Mouse (Mus musculus) urinary bladder, postnatal 14 days (tissue): Measurements from ENCODE around the gene Tada2b.

ENCODE experiments used
- DNase-seq: peaks from one replicate; pipeline ENCODE4 v3.0.0; 2021; ENCODE audit warnings: low spot score

The Tada2b gene

GRCm38 (mm10) chr5:36484171-36484990 lies at the start of gene Tada2b, which contains the start of gene Ccdc96:
TSS of gene Tada2b (minus strand) at chr5:36484285.
TSS of gene Ccdc96 (plus strand) at chr5:36484588.
- peak; percentile 97 for DNase-seq

- DNase-seq: peak; percentile 96
Measured at GRCm38 (mm10) chr5:36530129-36530751, 46.2 kb upstream of the Tada2b start.

- DNase-seq: no peak
Measured at GRCm38 (mm10) chr5:36529698-36530097, 45.6 kb upstream of the Tada2b start.

GRCm38 (mm10) chr5:36526921-36527320 lies 42.8 kb upstream of the Tada2b start:
- no peak for DNase-seq

GRCm38 (mm10) chr5:36526274-36526673 lies 42.2 kb upstream of the Tada2b start:
- DNase-seq: no peak

- no peak for DNase-seq
Measured at GRCm38 (mm10) chr5:36525216-36525615, 41.1 kb upstream of the Tada2b start.

- no peak for DNase-seq
Measured at GRCm38 (mm10) chr5:36523219-36523703, 39.2 kb upstream of the Tada2b start.

- DNase-seq: peak; percentile 18
Measured at GRCm38 (mm10) chr5:36522782-36523181, 38.7 kb upstream of the Tada2b start.

GRCm38 (mm10) chr5:36519751-36520150 lies 35.7 kb upstream of the Tada2b start:
- no peak for DNase-seq

GRCm38 (mm10) chr5:36517596-36517995 lies 33.5 kb upstream of the Tada2b start:
- DNase-seq: no peak

- DNase-seq: no peak
Measured at GRCm38 (mm10) chr5:36515558-36515957, 31.5 kb upstream of the Tada2b start.

GRCm38 (mm10) chr5:36515126-36515525 lies 31.0 kb upstream of the Tada2b start:
- no peak for DNase-seq

- DNase-seq: no peak
Measured at GRCm38 (mm10) chr5:36510956-36511355, 26.9 kb upstream of the Tada2b start.

GRCm38 (mm10) chr5:36508351-36508750 lies 24.3 kb upstream of the Tada2b start:
- no peak for DNase-seq

- DNase-seq: no peak
Measured at GRCm38 (mm10) chr5:36505643-36506042, 21.6 kb upstream of the Tada2b start.

GRCm38 (mm10) chr5:36505235-36505634 lies 21.1 kb upstream of the Tada2b start:
- no peak for DNase-seq

- DNase-seq: no peak
Measured at GRCm38 (mm10) chr5:36494709-36495108, 10.6 kb upstream of the Tada2b start.

GRCm38 (mm10) chr5:36493919-36494318 lies 9.8 kb upstream of the Tada2b start:
- DNase-seq: no peak

- peak; percentile 34 for DNase-seq
Measured at GRCm38 (mm10) chr5:36489225-36489624, 5.1 kb upstream of the Tada2b start.

GRCm38 (mm10) chr5:36485306-36485705 lies 1.2 kb upstream of the Tada2b start:
- DNase-seq: no peak

- DNase-seq: peak; percentile 47
Measured at GRCm38 (mm10) chr5:36483203-36484101, 633 bp downstream of the Tada2b start.

GRCm38 (mm10) chr5:36481114-36481513 lies 3.0 kb downstream of the Tada2b start:
- DNase-seq: no peak
